Mouse (Mus musculus) embryonic stem cell, embryonic (primary cell): ENCODE measurements around the gene Gm14412.
"Not testable (repeated sequence)": the region's sequence is repeated elsewhere in the genome, so short reads cannot be mapped to it uniquely, and the experiment has no call there.

Experiments
- CTCF ChIA-PET, 4 experiments: fragments of 300-600 bp in 2 of 4; fragments of 350-600 bp in 2 of 4; sonication (Branson Sonifier 250); formaldehyde crosslinking; loops; one replicate each; lab custom pipeline; 2022; ENCODE audit warnings: inconsistent platforms in 2 of 4; lab: Charles Lee
- POLR2A ChIA-PET, 4 experiments: fragments of 300-600 bp in 2 of 4; fragments of 350-600 bp in 2 of 4; sonication (Branson Sonifier 250); formaldehyde crosslinking; loops; one replicate each; lab custom pipeline; 2022; ENCODE audit warnings: antibody characterized with exemption in 4 of 4, inconsistent platforms in 1 of 4; lab: Charles Lee

The Gm14412 gene

GRCm38 (mm10) chr2:177324257-177324733, at the start of gene Gm14412:
Gm14412 (minus strand) TSS chr2:177324307.
- POLR2A ChIA-PET = interaction anchor here in 3 of 4 experiments (0.6 to 7.3 kb wide), 5 partner anchors 9 to 511 kb away, joined by 3 to 50 read pairs (median 3); partner anchors contain the start of gene Gm14401 (in 2 of the 3)
- CTCF ChIA-PET = not testable (repeated sequence)

- ChIA-PET CTCF (interaction anchor here in 1 of 4 experiments (1.7 kb wide), 1 partner anchor 256 kb away, joined by 4 read pairs; the partner anchor contains the start of gene Gm14401), POLR2A (interaction anchor here in 3 of 4 experiments (0.8 to 3.0 kb wide), 11 partner anchors 9 to 429 kb away, joined by 3 to 72 read pairs (median 4); partner anchors contain the start of genes Gm14401 (in 3 of the 3) and Gm14322 (in 1 of the 3))
These were observed 5.7 kb upstream of the Gm14412 start for GRCm38 (mm10) chr2:177329661-177330292.

- POLR2A ChIA-PET = interaction anchor here in 3 of 4 experiments (1.2 to 7.3 kb wide), 5 partner anchors 8 to 488 kb away, joined by 3 to 66 read pairs (median 6); partner anchors contain the start of gene Gm14401 (in 2 of the 3)
- CTCF ChIA-PET = interaction anchor here in 1 of 4 experiments (1.8 kb wide), 1 partner anchor 247 kb away, joined by 4 read pairs; the partner anchor contains the start of gene Gm14401
These were observed 2.7 kb downstream of the Gm14412 start for GRCm38 (mm10) chr2:177321361-177321760.

- ChIA-PET POLR2A (interaction anchor here in 3 of 4 experiments (1.1 to 7.3 kb wide), 7 partner anchors 9 to 488 kb away, joined by 3 to 66 read pairs (median 5); partner anchors contain the start of gene Gm14401 (in 2 of the 3)), CTCF (interaction anchor here in 1 of 4 experiments (1.8 kb wide), 1 partner anchor 247 kb away, joined by 4 read pairs; the partner anchor contains the start of gene Gm14401)
These were observed 3.3 kb downstream of the Gm14412 start for GRCm38 (mm10) chr2:177320786-177321320.

GRCm38 (mm10) chr2:177318996-177319395, 5.1 kb downstream of the Gm14412 start:
- ChIA-PET POLR2A (interaction anchor here in 2 of 4 experiments (1.0 to 7.3 kb wide), 5 partner anchors 10 to 245 kb away, joined by 3 to 66 read pairs (median 6); partner anchors contain the start of gene Gm14401 (in 2 of the 2)), CTCF (interaction anchor here in 1 of 4 experiments (1.0 to 1.1 kb wide), 2 partner anchors 13 to 245 kb away, joined by 3 to 4 read pairs; partner anchors contain the start of gene Gm14401)

GRCm38 (mm10) chr2:177309627-177310026, 14.5 kb downstream of the Gm14412 start:
- POLR2A ChIA-PET, CTCF ChIA-PET: not testable (repeated sequence)

- CTCF ChIA-PET = not testable (repeated sequence)
These were observed 19.1 kb downstream of the Gm14412 start for GRCm38 (mm10) chr2:177304980-177305379.

GRCm38 (mm10) chr2:177283701-177284100, 40.4 kb downstream of the Gm14412 start:
- POLR2A ChIA-PET = not testable (repeated sequence)

More at GRCm38 (mm10) chr2:177304980-177305379, 19.1 kb downstream of the Gm14412 start:
- POLR2A ChIA-PET = not testable (repeated sequence)

GRCm38 (mm10) chr2:177277754-177278153, 46.4 kb downstream of the Gm14412 start:
- POLR2A ChIA-PET = interaction anchor here in 2 of 4 experiments (0.6 to 1.1 kb wide), 2 partner anchors 203 to 204 kb away, joined by 3 to 5 read pairs; partner anchors contain the start of gene Gm14401 (in 2 of the 2)
- CTCF ChIA-PET = not testable (repeated sequence)

More at GRCm38 (mm10) chr2:177283701-177284100, 40.4 kb downstream of the Gm14412 start:
- CTCF ChIA-PET = not testable (repeated sequence)

- CTCF ChIA-PET = not testable (repeated sequence)
- POLR2A ChIA-PET = interaction anchor here in 1 of 4 experiments (1.2 kb wide), 1 partner anchor 198 kb away, joined by 5 read pairs; the partner anchor contains the start of gene Gm14401
These were observed 51.9 kb downstream of the Gm14412 start for GRCm38 (mm10) chr2:177272237-177272636.

GRCm38 (mm10) chr2:177266936-177267335, 57.2 kb downstream of the Gm14412 start, which contains the start of gene Gm14409:
Gm14409 (minus strand) TSS chr2:177267036.
- CTCF ChIA-PET = not testable (repeated sequence)

More at GRCm38 (mm10) chr2:177266936-177267335, 57.2 kb downstream of the Gm14412 start, which contains the start of gene Gm14409:
- POLR2A ChIA-PET = not testable (repeated sequence)
